Mouse (Mus musculus) spleen, postnatal 10 days (tissue): ENCODE measurements around the gene Lpin1.

Experiments
- DNase-seq, 2 experiments: peaks; one replicate each; pipeline ENCODE4 v3.0.0; 2021 to 2022; ENCODE audit warnings: low spot score in 2 of 2

Lpin1 gene

DNA sequence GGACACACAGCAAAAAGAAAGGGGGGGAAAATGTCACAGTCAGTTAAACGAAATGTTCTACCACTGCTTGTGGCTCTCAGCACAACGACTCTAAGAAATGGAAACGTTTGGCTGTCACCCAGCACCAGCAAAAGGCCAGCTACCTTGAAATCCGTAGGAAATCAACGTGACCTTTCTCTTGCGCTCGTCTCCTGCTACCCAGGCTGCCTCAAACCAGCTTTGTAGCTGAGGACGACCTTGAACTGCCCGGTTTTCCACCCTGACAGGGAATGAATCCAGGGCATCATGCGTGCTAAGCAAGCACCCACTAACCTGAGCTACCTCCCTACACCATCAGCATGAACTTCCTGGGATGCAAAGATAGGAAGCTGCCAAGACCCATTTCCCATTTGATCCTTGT, 39.5 kb downstream of the Lpin1 start:
- no peak for DNase-seq

DNA sequence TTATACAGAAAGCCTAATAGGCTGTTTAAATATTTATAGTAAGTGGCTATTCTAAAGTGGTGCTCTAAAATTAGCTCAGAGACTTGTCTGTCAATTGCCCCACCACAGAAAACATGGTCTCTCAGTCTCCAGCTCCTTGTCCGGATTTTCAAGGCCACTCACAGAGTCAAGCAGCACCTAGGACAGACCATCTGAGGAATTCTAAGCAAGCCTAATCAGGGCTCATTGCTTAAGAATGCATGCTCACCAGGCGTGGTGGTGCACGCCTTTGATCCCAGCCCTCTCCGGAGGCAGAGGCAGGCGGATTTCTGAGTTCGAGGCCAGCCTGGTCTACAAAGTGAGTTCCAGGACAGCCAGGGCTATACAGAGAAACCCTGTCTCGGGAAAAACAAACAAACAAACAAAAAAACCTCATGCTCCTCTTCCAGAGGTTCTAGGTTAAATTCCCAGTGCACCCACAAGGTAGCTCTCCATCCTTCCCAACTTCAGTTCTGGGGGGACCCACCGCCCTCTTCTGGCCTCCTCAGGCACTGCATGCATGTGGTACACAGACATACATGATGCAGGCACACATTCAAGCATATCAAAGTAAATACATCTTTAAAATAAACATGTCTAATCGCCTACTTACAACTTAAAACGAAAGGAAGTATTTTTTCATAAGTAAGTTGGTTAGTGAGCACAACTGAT, 40.2 kb downstream of the Lpin1 start:
- peak in 1 of 2 experiments; percentile 40 for DNase-seq

DNA sequence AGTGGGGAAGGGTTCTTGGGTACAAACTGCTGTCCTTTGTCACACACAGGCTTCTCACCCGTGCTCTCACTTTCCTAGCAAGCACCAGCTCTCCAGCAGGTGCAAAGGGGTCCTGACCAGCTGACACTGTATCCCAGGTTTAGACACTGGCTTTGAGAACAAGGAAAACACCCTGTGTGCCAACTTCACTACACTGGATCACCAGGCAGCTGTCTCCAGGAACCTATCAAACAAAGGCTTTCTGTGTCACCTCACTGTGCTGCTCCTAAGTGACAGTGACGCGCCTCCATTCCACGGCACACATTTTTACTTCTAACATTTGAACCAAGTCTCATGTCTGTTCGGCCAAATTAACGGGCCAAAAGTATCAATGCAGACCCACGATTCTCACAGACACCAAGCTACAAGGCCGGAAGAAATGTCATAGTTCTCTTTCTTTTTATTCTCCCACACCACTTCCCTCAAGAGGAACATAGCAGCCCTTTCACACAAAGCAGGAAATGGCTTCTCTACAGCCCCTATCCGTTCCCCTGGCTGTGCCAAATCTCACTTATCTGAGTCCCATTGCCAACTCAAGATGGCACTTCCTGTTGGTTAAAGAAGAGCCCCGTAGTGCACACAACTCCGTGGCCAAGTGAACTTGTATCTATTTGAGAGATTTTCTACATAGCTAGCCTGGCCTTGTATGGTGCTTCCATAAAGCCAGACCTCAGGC, 41.7 kb downstream of the Lpin1 start:
- DNase-seq, result no peak

- peak in 1 of 2 experiments; percentile 70 for DNase-seq
Measured at GRCm38 (mm10) chr12:16568496-16568895, 42.3 kb downstream of the Lpin1 start.

GRCm38 (mm10) chr12:16568090-16568489, 42.7 kb downstream of the Lpin1 start:
- no peak for DNase-seq

DNA sequence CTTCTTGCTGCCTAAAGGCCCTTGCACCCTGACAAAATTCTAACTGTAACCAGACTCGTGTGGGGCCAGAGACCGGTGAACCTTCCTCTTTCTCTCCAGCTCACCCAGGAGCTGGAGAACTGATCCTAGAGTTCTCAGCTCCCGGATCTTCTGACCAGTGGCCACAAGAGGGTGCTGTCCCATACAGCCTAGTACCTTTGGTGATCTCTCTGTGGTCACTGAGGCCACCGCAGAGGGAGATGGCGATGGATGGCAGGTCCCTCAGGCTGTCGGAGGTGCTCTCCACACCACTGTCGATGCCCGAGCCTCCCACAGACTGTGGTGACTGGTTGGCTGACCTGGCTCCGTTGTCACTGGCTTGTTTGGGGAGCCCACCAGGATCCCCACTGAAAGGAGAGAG, 47.3 kb downstream of the Lpin1 start:
- DNase-seq, result peak in 1 of 2 experiments; percentile 61

GRCm38 (mm10) chr12:16562647-16563046, 48.1 kb downstream of the Lpin1 start:
- DNase-seq, result no peak

DNA sequence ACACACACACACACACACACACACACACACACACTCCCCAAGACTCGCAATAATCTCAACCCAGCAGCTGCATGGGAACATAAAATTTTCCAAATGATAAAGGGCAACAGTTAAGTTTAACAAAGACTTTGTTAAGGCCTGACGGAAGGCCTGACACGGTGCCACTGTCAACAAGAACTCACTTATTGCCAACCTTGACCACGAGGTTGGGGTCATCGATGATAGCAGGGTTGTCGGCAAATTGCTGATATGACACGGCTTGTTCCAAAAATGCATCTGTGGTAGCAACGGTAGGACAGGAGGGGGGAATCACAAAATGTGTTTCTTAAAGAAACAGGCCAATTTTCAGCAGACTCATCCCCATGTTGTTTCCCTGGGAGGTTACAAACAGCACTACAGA, 48.6 kb downstream of the Lpin1 start:
- DNase-seq, result no peak

GRCm38 (mm10) chr12:16557271-16557670, 53.5 kb downstream of the Lpin1 start:
- no peak for DNase-seq

GRCm38 (mm10) chr12:16554171-16554570, 56.6 kb downstream of the Lpin1 start:
- no peak for DNase-seq

DNA sequence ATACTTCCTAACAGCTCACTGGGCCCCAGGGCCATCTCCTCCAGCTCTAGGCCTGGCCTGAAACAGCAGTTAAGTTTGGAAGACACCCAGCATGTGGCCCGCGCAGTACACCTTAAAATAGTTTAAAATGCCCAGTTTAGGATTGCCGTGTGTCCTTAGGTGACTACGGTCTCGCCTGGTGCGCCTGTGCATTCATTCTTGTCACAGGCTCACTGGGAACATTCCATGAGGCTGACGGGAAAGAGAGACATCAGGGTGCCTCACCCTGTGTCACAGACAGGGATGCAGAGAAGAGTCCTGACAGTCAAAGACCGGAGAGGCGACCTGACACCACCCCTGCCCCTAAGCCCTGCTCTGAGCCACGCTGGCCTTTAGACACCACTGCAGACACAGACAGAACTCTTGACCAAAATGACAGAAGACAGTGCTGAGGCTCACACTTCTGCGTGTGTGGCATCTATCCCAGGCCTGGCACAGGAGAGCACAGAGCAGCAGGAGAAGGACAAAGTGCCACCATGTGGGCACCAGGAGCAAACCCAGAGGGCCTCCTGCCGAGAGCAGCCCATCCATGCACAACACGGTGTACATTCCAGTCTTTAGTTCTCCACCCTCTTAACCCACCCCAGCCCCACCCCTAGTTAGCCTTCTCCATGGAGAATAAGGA, 58.5 kb downstream of the Lpin1 start:
- no peak for DNase-seq

DNA sequence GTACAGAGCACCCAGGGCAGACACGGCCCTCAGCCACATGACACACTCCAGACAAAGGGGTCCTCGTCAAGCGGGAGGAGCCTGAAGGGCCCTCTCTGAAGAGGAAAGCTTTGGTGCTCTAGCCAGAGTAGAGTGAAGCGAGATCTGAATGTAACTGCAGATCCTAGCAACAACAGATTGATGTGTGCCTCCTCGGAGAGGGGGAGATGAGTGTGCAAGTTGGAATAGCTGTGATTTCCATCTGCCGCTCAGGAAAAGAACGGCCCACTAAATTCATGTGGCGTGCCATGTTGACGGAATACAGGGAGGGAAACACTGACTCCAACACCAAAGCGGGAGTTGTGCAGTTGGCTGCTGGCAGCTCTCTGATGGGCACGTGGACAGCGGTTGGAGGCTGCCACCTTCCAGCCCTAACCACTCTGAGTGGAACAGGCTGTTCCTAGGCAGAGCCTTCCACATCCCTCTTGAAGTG, 59.7 kb downstream of the Lpin1 start:
- no peak for DNase-seq

GRCm38 (mm10) chr12:16548824-16549375, 61.9 kb downstream of the Lpin1 start:
- no peak for DNase-seq

DNA sequence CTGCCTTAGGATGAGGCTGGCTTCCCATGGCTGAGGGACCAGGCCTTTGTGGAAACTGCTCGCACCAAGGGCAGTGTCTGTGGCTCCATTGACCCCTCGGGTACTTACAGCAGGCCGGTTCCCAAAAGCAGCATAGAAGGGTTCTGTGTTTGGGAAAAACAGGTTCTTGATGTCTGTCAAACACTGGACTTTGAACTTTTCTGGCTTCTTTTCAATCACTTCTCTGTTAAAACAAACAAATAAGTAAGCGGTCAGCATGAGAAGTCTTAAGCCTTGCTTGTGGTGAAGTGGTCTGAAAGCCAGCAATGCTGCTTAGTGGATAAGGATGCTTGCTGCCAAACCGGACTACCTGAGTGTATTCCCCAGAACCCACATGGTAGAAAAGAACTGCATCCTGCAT, 69.2 kb downstream of the Lpin1 start:
- no peak for DNase-seq

DNA sequence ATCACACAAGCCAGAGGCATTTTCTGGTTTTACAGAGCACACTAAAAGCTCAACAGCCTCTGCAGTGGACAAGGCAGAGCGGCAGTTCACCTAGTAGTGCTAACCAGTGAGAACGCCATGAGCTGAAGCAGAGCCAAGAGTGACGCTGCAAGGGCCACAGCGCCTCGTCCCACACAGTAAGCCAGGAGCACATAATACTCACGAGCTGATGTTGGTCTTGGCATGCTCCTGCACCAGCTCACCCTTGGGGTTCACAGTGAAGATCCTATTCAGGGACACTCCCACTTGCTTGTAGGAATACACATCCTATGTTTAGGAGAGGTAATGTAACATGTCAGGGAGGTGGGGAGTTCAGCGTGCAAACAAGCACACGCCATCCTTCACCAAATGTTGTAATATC, 70.1 kb downstream of the Lpin1 start:
- DNase-seq, result no peak

DNA sequence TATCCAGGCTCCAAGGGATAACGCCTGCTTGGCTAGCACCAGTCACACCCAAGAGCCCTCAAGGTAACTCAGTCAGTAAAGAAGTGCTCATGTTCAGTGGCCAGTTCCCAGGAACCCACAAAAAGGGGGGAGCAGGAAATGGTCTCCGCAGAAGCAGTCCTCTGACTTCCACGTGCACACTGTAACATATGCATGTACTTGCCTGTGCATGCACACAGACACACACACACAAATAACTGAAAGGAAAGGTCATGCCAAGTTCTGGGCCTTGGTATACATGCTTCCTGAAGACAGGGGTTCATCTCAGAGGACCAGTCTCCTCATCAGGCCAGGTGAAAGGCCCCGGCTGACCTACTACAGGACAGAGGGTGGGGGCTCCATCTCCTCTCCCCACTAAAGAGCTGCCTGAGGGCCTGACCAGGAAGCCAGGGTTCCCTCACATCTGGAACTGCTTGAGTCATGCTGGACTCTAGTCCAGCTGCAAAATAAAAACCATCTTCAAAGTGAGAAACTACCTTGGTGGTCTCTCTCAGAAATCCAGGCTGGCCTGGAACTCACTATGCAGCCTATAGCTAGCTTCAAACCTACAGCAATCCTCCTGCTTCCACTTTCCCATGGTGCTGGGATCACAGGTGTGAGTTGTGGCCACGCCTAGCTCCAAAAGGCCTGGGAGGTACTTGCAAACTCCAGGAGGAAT, 70.7 kb downstream of the Lpin1 start:
- DNase-seq, result no peak

DNA sequence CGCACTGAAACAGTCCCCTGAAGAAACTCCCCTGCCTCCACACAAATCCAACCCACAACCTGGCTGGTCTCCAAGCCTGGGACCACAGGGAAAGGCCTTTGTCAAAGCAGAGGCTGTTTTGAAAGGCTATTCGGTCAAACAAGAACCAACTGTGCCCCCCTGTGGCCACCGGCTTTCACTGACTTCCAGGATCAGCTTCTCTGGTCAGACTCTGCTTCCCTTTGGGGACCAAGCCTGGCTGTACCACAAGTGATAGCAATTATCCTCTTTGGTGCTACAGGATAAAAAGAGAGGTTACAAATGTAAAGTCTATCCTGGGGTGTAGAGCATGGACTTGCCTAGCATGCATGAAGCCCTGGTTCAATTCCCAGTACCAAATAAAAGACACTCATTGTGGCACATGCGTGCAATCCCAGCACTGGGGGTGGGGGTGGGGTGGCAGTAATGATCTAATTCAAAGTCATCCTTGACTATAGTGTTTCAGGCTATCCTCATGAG, 77.4 kb downstream of the Lpin1 start:
- DNase-seq, result peak; percentile 41 to 81

DNA sequence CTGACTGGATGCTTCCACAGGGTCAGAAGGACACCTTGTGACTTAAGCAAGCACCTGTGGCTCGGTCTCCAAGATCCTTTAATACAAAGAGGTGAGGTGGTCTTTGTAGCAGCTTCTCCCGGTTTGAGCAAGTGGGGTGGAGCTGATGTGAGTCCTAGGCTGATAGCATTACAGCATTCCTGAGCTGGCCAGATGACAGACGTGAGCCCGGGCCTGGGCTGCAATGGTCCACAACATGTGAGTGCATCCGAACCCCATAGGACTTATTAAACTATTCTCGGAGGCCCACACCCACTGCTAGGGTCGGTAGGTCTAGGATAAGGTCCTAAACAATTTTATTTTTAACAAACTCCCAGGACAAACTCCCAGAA, 77.9 kb downstream of the Lpin1 start:
- no peak for DNase-seq

- peak; percentile 22 to 56 for DNase-seq
Measured at GRCm38 (mm10) chr12:16531956-16532859, 78.6 kb downstream of the Lpin1 start.

GRCm38 (mm10) chr12:16528650-16529049, 82.1 kb downstream of the Lpin1 start:
- DNase-seq, result no peak

- no peak for DNase-seq
Measured at GRCm38 (mm10) chr12:16527941-16528340, 82.8 kb downstream of the Lpin1 start.
